Mouse (Mus musculus) monocyte, adult 2 months (primary cell): ENCODE measurements around the gene Unc93b1.
A peak's percentile ranks its signal among the peaks of the same experiment; 100 is the strongest.

Experiments
- DNase-seq, 2 experiments: peaks; one replicate each; pipeline ENCODE4 v3.0.0; 2022; ENCODE audit warnings: low spot score in 2 of 2, low read depth in 1 of 2

Unc93b1 gene

DNA sequence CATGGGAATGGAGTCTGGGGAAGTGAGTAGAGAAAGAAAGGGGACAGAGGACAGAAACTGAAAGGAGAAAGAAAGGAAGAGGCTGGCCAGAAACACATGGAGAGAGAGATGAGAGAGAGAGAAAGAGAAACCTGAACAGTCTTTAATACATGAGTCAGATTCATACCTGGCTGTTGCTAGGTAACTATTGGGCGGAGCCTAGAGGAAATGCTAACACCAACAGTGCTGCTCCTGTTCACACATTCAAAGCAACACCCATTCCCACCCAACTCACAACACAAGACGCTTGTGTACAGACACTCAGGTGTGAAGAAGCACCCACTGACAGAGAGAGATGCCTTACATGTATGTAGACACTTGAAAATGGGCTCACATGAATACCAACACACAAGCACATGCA, 40.9 kb downstream of the Unc93b1 start:
- DNase-seq, result no peak

DNA sequence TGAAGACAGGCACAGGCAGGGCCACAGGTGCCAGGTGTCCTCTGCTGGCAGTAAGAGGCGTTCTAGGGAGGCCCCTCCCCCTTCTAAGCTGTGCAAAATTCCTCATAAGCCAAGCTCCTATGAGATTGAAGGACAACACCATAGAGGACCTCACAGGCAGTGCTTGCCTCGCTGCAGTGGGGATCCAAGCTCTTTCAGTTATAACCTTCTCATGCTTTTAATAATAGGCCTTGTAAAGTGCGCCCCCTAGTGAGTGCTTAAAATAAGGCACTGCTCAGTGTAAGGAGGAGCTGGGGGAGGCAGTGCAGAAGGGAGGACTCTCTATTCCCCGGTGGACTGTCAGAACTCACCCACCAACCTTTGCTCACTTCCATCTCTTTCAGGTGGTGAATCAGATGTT, 45.3 kb downstream of the Unc93b1 start:
- peak; percentile 29 to 57 for DNase-seq

DNA sequence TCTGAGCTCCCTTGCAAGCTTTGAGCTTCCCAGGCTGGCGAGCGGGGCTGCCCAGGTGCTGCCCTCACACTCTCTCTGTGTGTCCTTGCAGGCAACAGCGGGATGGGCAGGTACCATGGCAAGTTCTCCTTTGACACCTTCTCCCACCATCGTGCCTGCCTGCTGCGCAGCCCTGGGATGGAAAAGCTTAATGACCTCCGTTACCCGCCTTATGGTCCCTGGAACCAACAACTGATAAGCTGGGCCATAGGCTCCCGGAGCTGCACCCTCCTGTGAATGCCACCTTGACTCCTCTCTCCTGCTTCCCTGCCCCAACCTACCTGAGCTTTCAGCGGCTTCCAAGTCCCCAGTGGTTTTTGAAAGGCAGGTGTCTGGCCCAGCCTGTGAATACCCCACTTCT, 45.9 kb downstream of the Unc93b1 start:
- no peak for DNase-seq

DNA sequence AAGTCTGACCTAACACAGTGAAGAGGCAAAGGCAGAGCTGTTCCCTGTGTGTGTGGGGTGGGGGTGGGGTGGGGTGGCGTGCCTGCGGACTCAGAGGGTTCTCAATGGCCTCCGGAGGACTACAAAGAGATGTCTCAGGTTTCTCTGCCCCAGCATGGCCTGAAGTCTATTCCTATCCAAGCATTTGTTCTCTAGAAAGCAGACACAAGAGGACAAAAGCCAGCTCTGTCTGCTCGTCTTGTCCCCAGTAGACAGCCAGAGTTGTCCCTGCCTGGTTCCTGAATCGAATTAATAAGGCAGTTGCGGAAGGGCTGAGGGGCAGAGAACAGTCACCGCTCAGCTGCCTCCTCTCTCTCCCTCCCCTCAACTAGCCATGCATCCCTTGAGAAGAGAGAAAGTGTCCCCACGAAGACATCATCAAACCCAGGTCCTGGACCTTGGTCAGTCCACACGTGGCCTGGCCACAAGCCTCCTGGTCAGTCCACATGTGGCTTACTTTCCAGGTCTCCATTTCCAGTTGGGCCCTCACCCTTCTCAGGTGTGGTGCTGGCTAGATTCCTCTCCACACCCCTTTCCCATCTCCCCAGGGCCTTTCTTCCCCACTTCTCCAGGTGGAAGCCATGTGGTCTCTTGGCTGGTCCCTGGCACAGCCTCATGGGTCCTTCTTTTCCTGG, 48.7 kb downstream of the Unc93b1 start:
- no peak for DNase-seq

DNA sequence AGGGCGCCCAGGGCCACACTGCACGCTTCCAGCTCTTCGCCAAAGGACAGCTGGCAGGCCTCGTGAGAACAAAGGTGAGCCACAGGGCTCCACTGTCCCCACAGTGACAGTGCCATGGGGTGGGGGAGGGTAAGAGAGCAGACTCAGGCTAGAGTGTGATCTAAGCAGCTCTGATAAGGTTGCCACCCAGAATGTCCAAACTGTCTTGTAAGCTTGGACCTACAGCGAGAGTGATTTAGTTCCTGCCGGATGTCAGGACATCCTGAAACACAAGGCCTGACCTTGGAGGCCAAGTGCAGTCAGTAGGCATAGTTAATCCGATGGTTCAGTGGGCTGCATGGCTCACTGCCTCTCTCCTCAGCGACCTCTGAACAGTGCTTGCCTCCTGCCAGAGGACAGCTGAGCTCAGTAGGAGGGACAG, 50.3 kb downstream of the Unc93b1 start:
- no peak for DNase-seq

DNA sequence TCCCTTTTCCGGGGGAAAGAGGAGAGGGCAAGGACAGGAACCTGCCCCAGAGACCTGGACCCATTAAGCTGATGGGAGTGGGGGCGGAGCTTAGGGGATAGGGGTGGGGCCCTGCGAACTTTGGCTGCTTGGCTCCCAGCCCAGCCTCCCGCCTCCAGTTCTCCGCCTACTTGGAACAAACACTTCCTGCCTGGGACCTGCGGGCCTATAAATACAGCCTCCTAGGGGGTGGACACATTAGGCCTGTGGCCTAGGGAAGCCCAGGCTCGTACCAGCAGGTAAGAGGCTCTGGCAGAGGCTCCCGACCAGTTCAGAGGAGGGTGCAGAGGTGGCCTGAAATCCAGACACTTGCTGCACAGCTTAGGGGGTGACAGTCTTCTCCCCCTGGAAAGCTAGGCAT, 51.3 kb downstream of the Unc93b1 start, which contains the start of gene Acy3:
TSS of gene Acy3 (plus strand) at position 237 of the 400 bp plus-strand sequence.
- DNase-seq, result no peak

DNA sequence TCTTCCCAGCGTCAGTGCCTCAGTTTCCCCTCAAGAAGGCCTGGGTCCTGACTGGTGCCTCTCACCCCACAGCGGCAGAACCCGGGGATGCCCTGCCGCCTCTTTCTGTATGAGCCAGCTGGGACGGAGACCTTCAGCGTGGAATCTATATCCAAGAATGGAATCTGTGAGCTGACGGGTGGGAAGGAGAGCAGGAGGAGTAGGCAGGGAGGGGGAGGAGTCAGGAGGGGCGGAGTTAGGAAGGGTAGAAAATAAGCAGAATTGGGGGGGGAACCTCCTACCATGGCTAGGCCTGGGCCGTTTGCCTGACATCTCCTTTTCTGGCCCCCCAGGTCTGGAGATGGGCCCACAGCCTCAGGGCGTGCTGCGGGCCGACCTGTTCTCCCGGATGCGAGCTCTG, 53.1 kb downstream of the Unc93b1 start:
- no peak for DNase-seq

DNA sequence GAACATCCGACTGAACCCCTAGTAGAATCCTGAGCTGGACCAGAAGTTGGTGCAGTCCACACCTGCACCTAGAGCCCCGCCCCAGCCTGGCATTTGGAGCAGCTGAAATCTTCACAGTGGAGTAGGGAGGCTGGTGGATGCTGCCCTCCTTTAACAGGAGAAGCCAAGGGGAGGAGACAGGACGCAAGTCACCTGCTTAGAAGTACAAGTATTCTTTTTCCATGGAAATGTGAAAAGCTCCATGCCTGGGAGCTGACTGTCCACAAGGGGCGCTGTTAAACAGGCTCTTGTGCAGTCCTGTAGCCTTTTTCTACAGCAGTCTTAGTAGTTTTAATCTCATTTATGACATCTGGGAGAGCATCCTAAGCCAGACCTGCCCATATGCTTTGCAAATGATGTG, 53.8 kb downstream of the Unc93b1 start:
- DNase-seq, result no peak

DNA sequence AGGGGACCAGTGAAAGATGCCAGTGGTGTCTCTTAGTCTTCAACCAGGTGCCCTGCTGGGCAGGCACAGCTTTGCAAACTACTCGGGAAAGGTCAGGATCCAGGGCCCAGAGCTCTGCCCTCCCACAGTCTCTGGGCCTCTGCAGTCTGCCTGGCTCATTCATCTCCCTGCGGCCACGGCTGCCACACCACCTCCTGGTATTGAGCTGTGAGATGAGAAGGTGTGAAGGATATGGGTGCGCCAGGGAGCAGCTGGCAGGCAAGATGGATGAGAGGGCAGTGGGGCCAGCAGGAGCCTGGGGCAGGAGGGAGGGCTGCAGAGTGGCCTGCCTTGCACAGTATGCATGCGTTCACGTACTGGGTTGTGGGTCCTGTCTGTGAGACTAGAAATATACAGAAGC, 55.8 kb downstream of the Unc93b1 start:
- DNase-seq, result no peak

DNA sequence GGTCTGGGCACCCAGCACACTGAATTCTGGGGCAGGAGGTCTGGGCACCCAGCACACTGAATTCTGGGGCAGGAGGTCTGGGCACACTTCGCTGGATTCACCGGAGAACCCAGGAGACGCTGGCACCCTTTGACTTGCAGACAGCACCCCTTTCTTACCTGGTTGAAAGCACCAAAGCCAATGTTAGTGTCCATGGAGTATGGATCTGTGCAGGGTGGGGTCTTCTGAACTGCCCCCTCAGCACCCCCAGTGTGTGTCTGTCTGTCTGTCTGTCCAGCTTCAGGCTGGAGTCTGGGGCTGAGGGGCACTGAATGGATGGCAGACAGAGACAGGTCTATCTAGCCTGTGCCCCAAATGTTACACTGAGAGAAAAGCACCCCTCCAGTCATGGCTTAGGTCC, 56.6 kb downstream of the Unc93b1 start:
- DNase-seq, result no peak

DNA sequence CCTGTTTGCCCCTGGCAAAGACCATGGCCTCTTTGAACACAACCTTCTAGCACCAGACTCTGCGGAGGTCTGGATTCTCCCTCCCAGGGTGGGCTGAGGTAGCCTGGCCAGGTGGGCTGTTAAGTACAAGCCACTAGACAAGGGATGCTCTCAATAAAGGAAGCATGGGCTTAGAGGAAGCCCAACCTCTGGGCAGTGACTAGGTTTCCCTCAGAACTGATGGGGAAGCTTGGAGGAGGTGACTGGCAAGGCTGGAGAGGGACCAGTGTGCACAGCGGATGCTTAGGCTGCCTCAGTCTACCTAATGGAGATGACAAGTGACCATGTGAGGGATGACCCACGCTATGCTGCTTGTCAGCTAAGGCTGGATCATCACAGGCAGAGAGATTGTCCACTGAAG, 57.0 kb downstream of the Unc93b1 start:
- DNase-seq, result no peak

DNA sequence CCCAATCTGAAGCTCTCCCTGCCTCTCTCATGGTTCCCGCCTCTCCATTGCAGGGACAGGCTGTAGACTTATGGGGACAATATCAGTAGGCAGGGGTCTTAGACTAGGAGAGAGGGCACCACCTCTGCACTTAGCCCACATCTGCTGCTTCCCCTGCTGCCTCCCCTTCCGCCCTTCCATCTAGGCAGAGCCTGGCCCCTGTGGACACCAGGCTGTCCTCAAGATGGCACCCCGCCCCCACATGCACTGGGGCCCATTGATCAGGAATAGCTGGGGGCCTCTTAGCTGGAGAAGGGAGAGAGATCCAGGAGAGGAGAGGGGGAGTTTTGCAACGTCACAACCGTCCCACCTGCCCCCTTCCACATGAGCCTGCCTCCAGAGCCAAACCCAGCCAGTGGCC, 57.4 kb downstream of the Unc93b1 start, which contains the start of gene Tbx10:
TSS of gene Tbx10 (plus strand) at position 337 of the 400 bp plus-strand sequence.
- DNase-seq, result no peak

DNA sequence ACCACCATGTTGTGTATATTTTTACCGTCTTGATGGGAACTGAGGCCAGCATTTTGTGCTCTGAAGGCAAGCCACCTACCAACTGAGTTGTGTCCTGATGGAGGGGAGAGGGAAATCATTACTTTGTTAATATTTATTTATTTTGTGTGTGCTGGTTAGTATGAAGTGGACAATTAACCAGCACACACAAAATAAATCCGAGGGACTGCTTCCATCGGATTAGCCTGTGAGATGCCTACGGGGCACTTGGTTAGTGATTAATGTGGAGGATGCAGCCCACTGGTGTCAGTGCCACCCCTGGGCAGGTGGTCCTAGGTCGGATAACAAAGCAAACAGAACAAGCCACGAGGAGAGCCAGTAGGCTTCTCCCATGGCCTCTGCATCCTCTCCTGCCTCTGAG, 59.9 kb downstream of the Unc93b1 start:
- DNase-seq, result no peak

DNA sequence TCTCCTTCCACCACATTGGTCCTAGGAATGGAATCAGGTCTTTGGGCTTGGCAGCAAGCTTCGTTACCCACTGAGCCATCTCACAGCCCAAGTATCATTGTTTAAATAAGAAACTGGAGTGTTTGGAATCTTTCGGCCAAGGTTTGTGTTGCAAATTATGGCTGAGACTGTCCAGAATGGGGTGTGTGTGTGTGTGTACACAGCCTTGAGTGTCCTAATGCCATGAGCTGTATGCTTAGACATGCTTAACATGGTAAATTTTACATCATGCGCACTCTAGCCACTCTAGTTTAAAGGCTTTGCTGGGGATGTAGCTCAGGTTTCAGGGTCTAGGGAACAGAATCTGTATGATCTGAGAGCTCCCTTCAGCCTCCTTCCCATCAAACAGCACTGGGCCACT, 60.5 kb downstream of the Unc93b1 start:
- no peak for DNase-seq

DNA sequence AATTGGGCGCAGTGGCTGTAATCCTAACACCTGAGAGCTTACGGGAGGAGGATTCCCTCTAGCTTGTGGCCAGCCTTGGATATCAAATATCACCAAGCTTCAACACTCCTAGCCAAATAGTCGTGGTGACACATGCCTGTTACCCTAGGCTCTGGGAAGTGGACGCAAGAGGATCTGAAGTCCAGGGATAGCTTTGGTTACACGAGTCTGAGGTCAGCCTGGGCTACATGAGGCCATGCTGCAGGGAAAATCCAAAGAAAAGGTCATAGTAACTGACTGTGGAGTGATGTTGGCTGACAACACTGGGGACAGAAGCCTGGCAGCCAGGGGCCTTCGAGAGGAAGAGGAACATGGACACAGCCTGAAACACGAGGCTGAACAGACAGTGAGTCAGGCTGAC, 61.1 kb downstream of the Unc93b1 start:
- DNase-seq, result no peak

DNA sequence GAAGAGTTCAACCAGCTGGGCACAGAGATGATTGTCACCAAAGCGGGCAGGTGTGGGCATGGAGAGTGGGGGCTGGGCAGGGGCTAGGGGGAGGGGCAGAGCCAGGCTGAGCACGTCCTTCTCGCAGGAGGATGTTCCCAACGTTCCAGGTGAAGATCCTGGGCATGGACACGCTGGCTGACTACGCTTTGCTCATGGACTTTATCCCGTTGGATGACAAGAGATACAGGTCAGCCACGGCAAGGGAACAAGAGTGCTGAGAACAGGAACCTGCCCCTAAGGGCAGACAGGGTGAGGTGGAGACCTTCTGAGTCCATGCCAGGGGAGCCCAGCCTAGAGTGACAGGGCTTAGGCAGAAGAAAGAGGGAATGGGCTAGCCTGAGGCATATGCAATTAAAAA, 61.8 kb downstream of the Unc93b1 start:
- DNase-seq, result no peak

DNA sequence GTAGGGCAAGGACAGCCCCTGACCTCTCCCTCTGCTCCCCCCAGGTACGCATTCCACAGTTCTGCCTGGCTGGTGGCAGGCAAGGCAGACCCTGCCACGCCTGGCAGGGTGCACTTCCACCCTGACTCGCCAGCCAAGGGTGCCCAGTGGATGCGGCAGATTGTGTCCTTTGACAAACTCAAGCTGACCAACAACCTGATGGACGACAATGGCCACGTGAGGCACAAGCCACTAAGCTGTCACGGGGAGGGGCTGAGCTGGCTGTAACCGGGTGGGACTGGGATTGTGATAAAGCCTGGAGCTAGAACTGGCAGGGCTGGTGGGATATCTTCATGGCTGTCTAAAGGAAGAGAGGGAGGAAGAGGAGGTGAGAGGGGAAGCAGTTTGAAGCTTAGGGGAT, 62.2 kb downstream of the Unc93b1 start:
- DNase-seq, result no peak

DNA sequence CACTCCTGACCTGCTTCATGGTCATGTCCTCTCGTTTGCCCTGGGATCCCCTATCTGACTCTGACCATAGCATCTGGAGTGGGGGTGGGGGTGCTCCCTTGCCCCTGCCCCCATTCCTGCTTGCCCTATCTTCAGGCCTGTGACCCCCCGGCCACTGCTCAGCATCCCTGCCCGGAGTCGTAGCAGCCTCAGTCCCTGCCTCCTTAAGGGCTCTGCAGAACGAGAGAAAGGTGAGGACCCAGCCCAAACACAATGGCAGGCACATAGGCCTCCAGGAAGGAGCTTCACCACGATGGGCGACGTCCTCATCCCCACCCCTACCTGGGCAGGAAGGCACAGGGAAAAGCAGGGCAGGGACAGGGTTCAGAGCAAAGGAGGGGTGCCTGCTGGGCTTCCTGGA, 63.3 kb downstream of the Unc93b1 start:
- no peak for DNase-seq
